Mouse (Mus musculus): ENCODE results near the gene Astn2.

DNA sequence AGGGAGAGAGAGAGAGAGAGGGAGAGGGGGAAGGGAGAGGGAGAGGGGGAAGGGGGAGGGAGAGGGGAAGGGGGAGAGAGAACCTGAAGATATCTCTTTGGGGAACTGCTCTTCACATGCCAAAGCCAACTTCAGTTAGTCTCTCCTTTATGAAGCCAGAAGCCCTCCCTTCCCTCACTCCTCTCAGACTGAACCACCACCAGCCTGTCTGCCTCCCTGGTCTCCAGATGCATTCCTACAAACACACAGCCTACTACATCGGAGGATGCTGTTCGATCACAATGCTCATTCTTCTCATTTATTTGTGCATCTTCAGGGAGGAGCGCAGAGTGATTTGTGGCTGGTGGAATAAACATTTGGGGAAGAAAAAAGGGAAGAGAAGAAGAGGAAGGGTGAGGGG lies 584.6 kb downstream of the Astn2 start:
- TF ChIP-seq CTCF (IDR thresholded peaks at IDR 0.05; ENCODE audit: control insufficient read depth, insufficient read depth, insufficient read length) (no peak), MYOD1 (IDR thresholded peaks at IDR 0.05; ENCODE audit: control insufficient read depth, insufficient read length, low read depth) (no peak), MAX (IDR thresholded peaks at IDR 0.05) (no peak), CEBPB (IDR thresholded peaks at IDR 0.05; ENCODE audit: low read depth) (no peak)
